Comparison of ENCODE assay signal across 9 mouse cellular contexts in the genomic region with DNA sequence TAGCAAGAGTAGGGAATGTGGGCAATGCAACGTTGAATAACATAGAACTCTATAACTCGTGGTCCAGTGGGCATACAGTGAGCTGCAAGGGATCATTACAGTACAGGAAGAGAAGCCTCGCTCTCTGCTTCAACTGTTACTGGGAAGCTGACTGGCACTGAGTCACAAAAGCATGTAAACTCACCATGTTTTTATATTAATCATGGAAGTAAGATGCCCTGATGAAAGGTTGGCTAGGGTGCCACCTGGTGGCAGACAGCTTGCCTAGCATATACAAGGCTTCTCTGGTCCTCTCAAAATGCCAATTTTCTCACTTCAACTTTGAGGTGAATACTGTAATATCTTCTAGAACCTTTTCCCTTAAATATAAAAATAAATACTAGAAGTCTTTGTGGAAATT. TPM values are rescaled to one million over a fixed set of nuclear protein-coding genes. Genes with fewer than 3 reads are reported as not detected.
A peak's percentile ranks its signal among the peaks of the same experiment; 100 is the strongest.
DNase-seq lines count a peak whose midpoint lies in the region; ATAC-seq and TF ChIP-seq lines count a peak whose summit lies in the region.
"Had no signal": no experiment of that assay in that cellular context is flagged by ENCODE, and none has a peak within 500 bp of the region (broad histone marks: within the 10 kb centered on the region; RNA-seq: fewer than 3 reads in every experiment).

No protein-coding gene starts in this region.

- in situ Hi-C loops in CH12.LX (cut with MboI; ENCODE audit: low pct_ligation_motif_present, low pct_unique_long_range_greater_than_20kb, low sequenced_read_pairs): no loop called here

- ATAC-seq in heart, postnatal 0 days (ENCODE audit: insufficient read depth, low read depth): no peak
- ATAC-seq in forebrain, embryonic 15.5 days (replicated peaks): peak; percentile 49

- H3K36me3 ChIP-seq in heart, postnatal 0 days (replicated peaks; ENCODE audit: control insufficient read depth, insufficient read depth, low read length): peaks cover 48% of the 10 kb centered on the region
- H3K36me3 ChIP-seq in CH12.LX (replicated peaks in 1 of 2; ENCODE audit: control insufficient read depth in 1 of 2, insufficient read depth in 1 of 2, low read length in 1 of 2): peaks cover 24 to 37% of the 10 kb centered on the region in 2 experiments
- H3K36me3 ChIP-seq in forebrain, embryonic 15.5 days: no peaks in the 10 kb centered on the region
- peaks cover 16% of the 10 kb centered on the region for H3K36me3 ChIP-seq in small intestine, adult 2 months (ENCODE audit: control insufficient read depth, insufficient read depth, low read length)

- no peaks in the 10 kb centered on the region for H3K79me2 ChIP-seq in CH12.LX (replicated peaks; ENCODE audit: control insufficient read depth, extremely low read depth, insufficient read depth, poor library complexity, severe bottlenecking)

- peaks cover 19% of the 10 kb centered on the region for H3K4me1 ChIP-seq in heart, postnatal 0 days (ENCODE audit: control insufficient read depth, insufficient read depth)
- H3K4me1 ChIP-seq in CH12.LX (ENCODE audit: control insufficient read depth in 1 of 2, insufficient read depth in 2 of 2): peaks cover 9 to 35% of the 10 kb centered on the region in 2 experiments
- no peaks in the 10 kb centered on the region for H3K4me1 ChIP-seq in forebrain, embryonic 15.5 days
- no peaks in the 10 kb centered on the region for H3K4me1 ChIP-seq in small intestine, adult 2 months (ENCODE audit: control insufficient read depth, insufficient read depth, insufficient read length, low read length)

- DNase-seq in heart, postnatal 0 days (ENCODE audit: low spot score): peak; percentile 58
- no peak for DNase-seq in heart, adult 9 months (ENCODE audit: low spot score in 2 of 2)
- peak; percentile 62 for DNase-seq in CH12.LX (ENCODE audit: extremely low read depth)
- DNase-seq in c-Kit-negative CD71-positive TER-119-positive erythroid progenitor cells, embryonic 14.5 days (ENCODE audit: low read depth, low spot score): peak; percentile 11
- peak; percentile 55 for DNase-seq in kidney, postnatal 14 days
- peak; percentile 80 for DNase-seq in mesoderm, embryonic 11.5 days (ENCODE audit: low read depth, low spot score)

- TF ChIP-seq EP300 in heart, postnatal 0 days (IDR thresholded peaks at IDR 0.05; ENCODE audit: low read depth): no peak
- no peak for TF ChIP-seq EP300 in CH12.LX (IDR thresholded peaks at IDR 0.05; ENCODE audit: low read length)

- H3K9ac ChIP-seq in heart, postnatal 0 days (replicated peaks; ENCODE audit: low read depth, low read length): no peak overlapping the region
- no peak overlapping the region for H3K9ac ChIP-seq in CH12.LX (ENCODE audit: insufficient read depth, low read depth)
- H3K9ac ChIP-seq in forebrain, embryonic 15.5 days (replicated peaks): no peak overlapping the region
- H3K9ac ChIP-seq: embryonic facial prominence, embryonic 15.5 days had no signal

- H3K27ac ChIP-seq in heart, postnatal 0 days (ENCODE audit: low read depth): no peak overlapping the region
- H3K27ac ChIP-seq in CH12.LX (ENCODE audit: insufficient read depth, low read depth): no peak overlapping the region
- H3K27ac ChIP-seq in forebrain, embryonic 15.5 days (replicated peaks): no peak overlapping the region
- no peak overlapping the region for H3K27ac ChIP-seq in small intestine, adult 2 months (ENCODE audit: insufficient read depth, low read depth, low read length)
- H3K27ac ChIP-seq: embryonic facial prominence, embryonic 15.5 days had no signal

- H3K27me3 ChIP-seq in heart, postnatal 0 days (ENCODE audit: control insufficient read depth, insufficient read depth, low read length): no peaks in the 10 kb centered on the region
- H3K27me3 ChIP-seq in CH12.LX (replicated peaks): no peaks in the 10 kb centered on the region
- no peaks in the 10 kb centered on the region for H3K27me3 ChIP-seq in forebrain, embryonic 15.5 days
- H3K27me3 ChIP-seq in small intestine, adult 2 months (ENCODE audit: control insufficient read depth, insufficient read depth, low read length): no peaks in the 10 kb centered on the region
- H3K27me3 ChIP-seq: embryonic facial prominence, embryonic 15.5 days had no signal

- TF ChIP-seq RAD21 in CH12.LX (IDR thresholded peaks at IDR 0.05; ENCODE audit: low read depth, low read length): peak; percentile 69

- dilution Hi-C loops in CH12.LX (cut with MboI; ENCODE audit: extremely low pct_ligation_motif_present, extremely low pct_unique_long_range_greater_than_20kb, low sequenced_read_pairs): no loop called here

- TF ChIP-seq POLR2A in CH12.LX (IDR thresholded peaks at IDR 0.05; ENCODE audit: low read depth, low read length): no peak
- TF ChIP-seq POLR2A in small intestine, adult 2 months (IDR thresholded peaks at IDR 0.05; ENCODE audit: low read depth, low read length): no peak

- 72% methylated on average over 3 of the region's 3 CpGs for WGBS in heart, postnatal 0 days
- 76% methylated on average over 3 of the region's 3 CpGs for WGBS in forebrain, embryonic 15.5 days
- 68% methylated on average over 3 of the region's 3 CpGs for WGBS in small intestine, adult 2 months

- H3K4me2 ChIP-seq in heart, postnatal 0 days (ENCODE audit: low read depth, low read length): no peak overlapping the region
- H3K4me2 ChIP-seq in CH12.LX (ENCODE audit: insufficient read depth, low read depth, poor library complexity, severe bottlenecking): no peak overlapping the region
- no peak overlapping the region for H3K4me2 ChIP-seq in forebrain, embryonic 15.5 days (replicated peaks)
- H3K4me2 ChIP-seq: embryonic facial prominence, embryonic 15.5 days had no signal

- H3K9me3 ChIP-seq in heart, postnatal 0 days (replicated peaks; ENCODE audit: control insufficient read depth, low read length): no peaks in the 10 kb centered on the region
- H3K9me3 ChIP-seq in CH12.LX (replicated peaks; ENCODE audit: low read length): no peaks in the 10 kb centered on the region
- H3K9me3 ChIP-seq in forebrain, embryonic 15.5 days: no peaks in the 10 kb centered on the region
- H3K9me3 ChIP-seq: embryonic facial prominence, embryonic 15.5 days had no signal

- no peak overlapping the region for H3K4me3 ChIP-seq in heart, postnatal 0 days (ENCODE audit: low read depth, low read length)
- H3K4me3 ChIP-seq in CH12.LX (replicated peaks in 1 of 3; ENCODE audit: low read depth in 2 of 3, low read length in 2 of 3, poor library complexity in 1 of 3): no peak overlapping the region
- H3K4me3 ChIP-seq in forebrain, embryonic 15.5 days: no peak overlapping the region
- no peak overlapping the region for H3K4me3 ChIP-seq in small intestine, adult 2 months (ENCODE audit: low read depth, low read length)
- H3K4me3 ChIP-seq: embryonic facial prominence, embryonic 15.5 days had no signal

- TF ChIP-seq CTCF in heart, postnatal 0 days (IDR thresholded peaks at IDR 0.05; ENCODE audit: low read depth): peak; percentile 84
- peak; percentile 86 for TF ChIP-seq CTCF in CH12.LX (conservative IDR thresholded peaks at IDR 0.05 in 1 of 2, IDR thresholded peaks at IDR 0.05 in 1 of 2; ENCODE audit: low read depth in 2 of 2, low read length in 2 of 2)
- peak; percentile 72; the same call in 1 of the 2 replicates for TF ChIP-seq CTCF in small intestine, adult 2 months (IDR thresholded peaks at IDR 0.05; ENCODE audit: extremely low read depth, insufficient read length, insufficient replicate concordance, low read depth, low read length)

TF ChIP-seq in CH12.LX, 34 proteins besides CTCF, POLR2A, EP300 and RAD21:
- TF ChIP-seq ZKSCAN1 (IDR thresholded peaks at IDR 0.05; ENCODE audit: borderline replicate concordance, low read depth, low read length) (no peak), POLR2AphosphoS2 (IDR thresholded peaks at IDR 0.05; ENCODE audit: low read depth, low read length) (no peak), MAX (IDR thresholded peaks at IDR 0.05; ENCODE audit: low read length) (no peak), SMC3 (IDR thresholded peaks at IDR 0.05; ENCODE audit: low read depth, low read length) (peak; percentile 84), MXI1 (IDR thresholded peaks at IDR 0.05; ENCODE audit: low read depth, low read length) (no peak), CHD2 (IDR thresholded peaks at IDR 0.05; ENCODE audit: low read length) (no peak)

RNA-seq across cellular contexts. Expression of a gene that starts 6.4 kb away (rescaled TPM):
- 68.1 and 76.6 TPM in 2 replicates for total RNA-seq in heart, postnatal 0 days (2014; rRNA removed; ENCODE audit: low replicate concordance)
- polyA plus RNA-seq in heart, postnatal 0 days (2015; fragmentation: Nextera tagmentation; extraction: Ambion mirVana): 67.0 and 71.4 TPM in 2 replicates
- 9.1 and 12.2 TPM in 2 replicates for total RNA-seq in CH12.LX (2012; rRNA removed)
- 19.3 and 22.1 TPM in 2 replicates for total RNA-seq in CH12.LX (2014; rRNA removed)
- polyA plus RNA-seq in CH12.LX (2012; ENCODE audit: insufficient read length, low read depth): 8.2 and 8.3 TPM in 2 replicates
- 10.2 and 10.3 TPM in 2 replicates for polyA plus RNA-seq in forebrain, embryonic 15.5 days (2015; fragmentation: Nextera tagmentation; extraction: Ambion mirVana)
- 2.5 and 4.4 TPM in 2 replicates for polyA plus RNA-seq in small intestine, adult 2 months (2012; rRNA removed)

RNA-seq across cellular contexts. Expression of a gene that starts 31.0 kb away (rescaled TPM):
- 5.6 and 12.3 TPM in 2 replicates for total RNA-seq in heart, postnatal 0 days (2014; rRNA removed; ENCODE audit: low replicate concordance)
- 7.6 and 11.6 TPM in 2 replicates for polyA plus RNA-seq in heart, postnatal 0 days (2015; fragmentation: Nextera tagmentation; extraction: Ambion mirVana)
- total RNA-seq in CH12.LX (2012; rRNA removed): 2.9 and 5.5 TPM in 2 replicates
- total RNA-seq in CH12.LX (2014; rRNA removed): 2.7 and 3.8 TPM in 2 replicates
- polyA plus RNA-seq in CH12.LX (2012; ENCODE audit: insufficient read length, low read depth): 4.6 and 4.8 TPM in 2 replicates
- 2.8 and 3.0 TPM in 2 replicates for polyA plus RNA-seq in forebrain, embryonic 15.5 days (2015; fragmentation: Nextera tagmentation; extraction: Ambion mirVana)
- polyA plus RNA-seq in small intestine, adult 2 months (2012; rRNA removed): 1.4 and 2.8 TPM in 2 replicates

Comparison
In these comparisons a context has a peak if more than half of its experiments do, and no peak if none do; other contexts are left out.
1. DNase-seq: peak in heart, postnatal 0 days (single experiment), CH12.LX (single experiment), c-Kit-negative CD71-positive TER-119-positive erythroid progenitor cells, embryonic 14.5 days (single experiment), kidney, postnatal 14 days (single experiment) and mesoderm, embryonic 11.5 days (single experiment); none in heart, adult 9 months (0 of 2).
2. Peak in every context shown above with its lines, with median percentiles within 50 percentile points of each other: CTCF ChIP-seq.